Mouse (Mus musculus): ENCODE measurements around the gene Ppp1r37.

GRCm38 (mm10) chr7:19569647-19570046 lies 6.8 kb upstream of the Ppp1r37 start:
- no peak for TF ChIP-seq EP300 (IDR thresholded peaks at IDR 0.05; ENCODE audit: low read depth)
- TF ChIP-seq CTCF (IDR thresholded peaks at IDR 0.05; ENCODE audit: low read depth): no peak
